Mouse (Mus musculus): ENCODE measurements at regions not wholly inside any gene's neighbourhood (a gene's known extent, or its start where the extent isn't known, plus 50 kb on each side); places are given as distances from the start of the nearest gene placed in this dataset.

- peak; percentile 4 for DNase-seq
Observed at GRCm38 (mm10) chr9:92045472-92045905, 147.2 kb upstream of the Plscr5 start.

- no peak for DNase-seq
Observed at GRCm38 (mm10) chr9:92044161-92044560, 148.6 kb upstream of the Plscr5 start.

- no peak for DNase-seq
Observed at GRCm38 (mm10) chr9:92016521-92016920, 176.2 kb upstream of the Plscr5 start.

GRCm38 (mm10) chr9:92015923-92016322, 176.8 kb upstream of the Plscr5 start:
- no peak for DNase-seq

- no peak for DNase-seq
Observed at GRCm38 (mm10) chr9:91988240-91988639, 204.5 kb upstream of the Plscr5 start.

GRCm38 (mm10) chr9:91981955-91982621, 210.6 kb upstream of the Plscr5 start:
- no peak for DNase-seq

GRCm38 (mm10) chr9:91981499-91981898, 211.2 kb upstream of the Plscr5 start:
- DNase-seq: no peak

- DNase-seq: no peak
Observed at GRCm38 (mm10) chr9:91964051-91964450, 228.7 kb upstream of the Plscr5 start.

GRCm38 (mm10) chr9:91962726-91963125, 230.0 kb upstream of the Plscr5 start:
- DNase-seq: no peak

GRCm38 (mm10) chr9:91961666-91962065, 231.1 kb upstream of the Plscr5 start:
- DNase-seq: no peak

- no peak for DNase-seq
Observed at GRCm38 (mm10) chr9:91960556-91961325, 232.0 kb upstream of the Plscr5 start.

GRCm38 (mm10) chr9:91959592-91959991, 233.1 kb upstream of the Plscr5 start:
- DNase-seq: no peak

- no peak for DNase-seq
Observed at GRCm38 (mm10) chr9:91959076-91959475, 233.7 kb upstream of the Plscr5 start.

GRCm38 (mm10) chr9:91958421-91958820, 234.3 kb upstream of the Plscr5 start:
- DNase-seq: no peak

- DNase-seq: no peak
Observed at GRCm38 (mm10) chr9:91957061-91957460, 235.7 kb upstream of the Plscr5 start.

GRCm38 (mm10) chr9:91948746-91949145, 244.0 kb upstream of the Plscr5 start:
- no peak for DNase-seq

GRCm38 (mm10) chr9:91942001-91942400, 250.7 kb upstream of the Plscr5 start:
- DNase-seq: no peak

- no peak for DNase-seq
Observed at GRCm38 (mm10) chr9:91938729-91939128, 254.0 kb upstream of the Plscr5 start.

- no peak for DNase-seq
Observed at GRCm38 (mm10) chr9:91904066-91904465, 288.7 kb upstream of the Plscr5 start.

GRCm38 (mm10) chr9:91900956-91901355, 291.8 kb upstream of the Plscr5 start:
- DNase-seq: no peak

GRCm38 (mm10) chr9:91876823-91877222, 315.9 kb upstream of the Plscr5 start:
- no peak for DNase-seq

GRCm38 (mm10) chr9:91831556-91831955, 361.2 kb upstream of the Plscr5 start:
- no peak for DNase-seq

- DNase-seq: no peak
Observed at GRCm38 (mm10) chr9:91823733-91824487, 368.8 kb upstream of the Plscr5 start.
